Mouse (Mus musculus) cerebellum, adult 9-10 months (tissue): Measurements from ENCODE around the gene Cep112.

Source experiments
- DNase-seq: peaks from one replicate; pipeline ENCODE4 v3.0.0; 2022

The Cep112 gene

GRCm38 (mm10) chr11:108881662-108882061 lies 456.7 kb downstream of the Cep112 start:
- DNase-seq, result no peak

DNA sequence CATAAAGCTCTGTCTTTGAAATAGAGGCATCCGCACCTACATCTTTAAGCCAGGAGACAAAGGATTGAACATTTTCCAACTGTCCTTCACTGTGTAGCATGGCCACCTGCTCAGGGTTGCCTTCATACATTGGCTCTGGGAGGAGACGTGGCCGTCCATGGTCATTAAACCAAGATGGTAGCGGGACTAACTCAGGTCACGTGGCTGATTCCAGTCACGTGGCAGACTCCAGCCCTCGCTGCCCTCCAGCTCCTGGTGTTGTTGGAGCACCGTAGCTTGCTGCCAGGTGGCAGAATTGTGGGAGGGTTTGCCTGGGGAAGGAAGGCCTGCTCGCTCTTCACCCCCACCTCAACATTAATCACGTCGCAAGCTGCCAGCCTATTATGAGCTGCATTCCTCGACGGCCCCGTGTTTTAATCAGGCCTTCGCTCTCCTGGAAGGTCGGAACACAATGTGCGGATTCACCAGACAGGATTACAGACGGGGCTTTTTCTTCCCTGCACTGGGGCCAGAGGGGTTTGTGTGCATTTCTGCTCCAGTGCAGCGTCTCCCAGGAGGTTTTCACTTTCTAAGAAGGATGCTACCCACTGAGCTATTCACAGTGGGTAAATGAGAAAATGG lies 460.4 kb downstream of the Cep112 start:
- no peak for DNase-seq

DNA sequence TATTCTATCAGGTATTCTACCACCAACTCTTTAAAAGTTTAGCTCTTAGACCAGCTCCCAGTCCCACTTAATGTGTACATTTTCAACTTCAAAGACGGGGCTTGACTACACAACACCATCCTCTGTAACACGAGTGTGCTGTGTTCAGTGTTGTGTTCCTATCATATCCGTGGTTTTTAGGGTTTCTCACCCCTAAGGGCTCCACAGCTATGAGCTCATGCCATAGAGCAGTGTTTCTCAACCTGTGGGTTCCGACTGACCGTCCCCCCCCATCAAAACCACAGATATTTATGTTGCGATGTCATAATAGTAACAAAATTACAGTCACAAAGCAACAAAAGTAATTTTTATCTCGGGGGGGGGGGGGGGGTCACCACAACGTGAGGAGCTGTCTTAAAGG lies 461.1 kb downstream of the Cep112 start:
- DNase-seq, result no peak

DNA sequence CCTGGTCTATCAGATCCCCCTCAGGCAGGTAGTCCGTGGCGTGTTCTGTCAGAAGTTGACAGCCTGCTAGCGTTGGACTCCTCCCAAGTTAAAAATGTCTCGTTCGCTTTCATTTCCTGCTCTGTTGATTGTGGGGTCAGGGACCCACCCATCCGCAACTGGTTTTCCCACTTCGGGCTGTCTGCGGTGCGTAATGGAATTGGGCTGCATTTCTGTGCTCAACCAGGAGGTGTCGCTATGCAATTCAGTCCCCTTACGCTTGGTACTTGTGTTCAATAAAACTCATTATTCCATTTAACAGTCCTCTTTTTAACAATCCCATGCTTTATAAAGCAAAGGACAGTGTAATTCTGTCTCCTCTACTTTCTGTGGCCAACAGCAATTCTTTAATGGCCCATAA lies 464.1 kb downstream of the Cep112 start:
- DNase-seq, result no peak

DNA sequence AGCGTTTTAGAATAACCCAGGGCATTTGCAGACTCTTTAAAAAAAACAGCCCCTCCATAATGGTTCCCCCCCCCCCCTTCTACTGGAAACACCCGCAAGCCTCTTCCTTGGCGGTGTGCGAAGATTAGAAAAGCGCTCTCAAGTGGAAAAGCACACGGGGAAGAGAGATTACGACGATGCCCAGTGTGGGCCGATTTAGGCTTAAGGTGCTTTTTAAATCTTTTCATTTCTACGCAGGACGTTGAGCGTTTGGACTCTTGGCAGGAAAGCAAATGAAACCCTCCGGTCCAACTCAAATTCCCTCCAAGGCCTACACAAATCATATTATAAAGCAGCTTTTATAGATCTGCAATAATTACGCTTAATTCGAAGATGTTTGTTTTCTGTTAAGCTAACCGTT lies 465.6 kb downstream of the Cep112 start:
- DNase-seq, result no peak

- DNase-seq, result no peak
Observed at GRCm38 (mm10) chr11:108891111-108891870, 466.3 kb downstream of the Cep112 start.

GRCm38 (mm10) chr11:108891871-108892380 lies 466.9 kb downstream of the Cep112 start:
- no peak for DNase-seq

- DNase-seq, result no peak
Observed at GRCm38 (mm10) chr11:108892406-108892805, 467.4 kb downstream of the Cep112 start.

- no peak for DNase-seq
Observed at GRCm38 (mm10) chr11:108893232-108893790, 468.3 kb downstream of the Cep112 start.

DNA sequence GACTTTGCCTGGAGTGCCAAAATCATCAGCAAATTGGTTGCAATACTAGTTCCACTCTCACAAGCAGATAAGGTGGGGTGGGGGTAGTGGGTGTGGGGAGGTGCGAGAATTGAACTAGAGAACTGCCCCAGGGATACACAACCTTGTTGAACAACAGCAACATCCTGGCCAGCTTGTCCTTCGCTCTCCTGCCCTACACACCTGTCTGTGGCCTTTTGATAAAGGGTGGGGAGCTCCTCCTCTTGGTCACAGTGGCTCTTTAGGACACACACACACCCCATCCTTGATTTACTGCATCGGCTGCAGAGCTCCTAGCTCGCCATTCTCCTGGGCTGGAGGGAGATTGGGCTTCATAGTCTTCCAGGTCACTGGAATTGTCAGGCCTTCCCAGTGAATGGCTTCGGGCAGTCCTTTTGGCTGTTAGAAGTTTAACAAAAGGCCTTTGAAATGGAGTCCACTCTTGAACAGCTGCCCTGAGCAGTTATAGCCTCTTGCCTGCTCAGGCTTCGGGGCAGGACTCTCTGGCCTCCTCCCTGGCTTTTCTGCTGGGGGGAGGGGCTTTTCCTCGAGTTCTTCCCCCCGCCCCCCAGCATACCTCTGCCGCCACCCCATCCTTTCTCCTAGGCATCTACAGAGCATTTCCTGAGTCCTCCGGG lies 469.0 kb downstream of the Cep112 start:
- no peak for DNase-seq

DNA sequence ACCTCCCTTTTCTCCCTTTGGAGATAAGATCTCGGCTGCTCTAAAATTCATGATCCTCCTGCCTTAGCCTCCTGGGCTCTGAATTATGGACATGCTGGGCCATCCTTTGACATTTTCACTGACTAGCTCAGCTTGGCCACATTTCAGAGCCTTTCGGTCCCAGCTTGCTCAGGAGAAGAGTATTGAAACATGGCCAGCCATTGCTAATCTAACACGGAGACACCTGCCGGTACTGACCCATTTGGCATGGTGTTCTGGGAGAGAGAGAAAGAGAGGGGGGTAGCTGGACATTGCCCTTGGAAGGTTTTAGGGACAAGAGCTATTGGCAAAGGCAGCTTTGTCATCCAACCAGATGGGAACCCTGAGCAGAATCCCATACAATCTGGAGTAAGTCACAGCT lies 472.0 kb downstream of the Cep112 start:
- peak; percentile 89 for DNase-seq

GRCm38 (mm10) chr11:108898063-108898462 lies 473.1 kb downstream of the Cep112 start:
- DNase-seq, result no peak

DNA sequence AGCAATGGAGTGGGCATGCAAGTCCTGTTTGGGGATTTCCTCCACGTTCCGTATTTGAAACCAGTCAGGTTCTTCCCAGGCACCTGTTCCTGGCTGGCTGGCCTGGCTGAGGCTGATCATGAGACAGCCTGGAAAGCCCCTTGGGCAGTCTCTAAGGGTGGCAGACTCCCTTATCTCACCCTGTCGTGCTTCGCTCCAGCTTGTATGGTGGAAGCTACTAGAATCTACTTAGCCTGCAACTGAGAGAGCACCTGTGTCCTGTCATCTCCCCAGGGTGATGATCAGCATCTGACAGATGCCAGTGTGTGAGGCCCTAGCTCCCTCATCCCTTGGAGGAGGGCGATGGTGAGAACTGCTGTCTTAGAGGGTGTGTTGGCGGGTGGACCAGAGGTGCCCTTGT lies 473.5 kb downstream of the Cep112 start:
- no peak for DNase-seq

DNA sequence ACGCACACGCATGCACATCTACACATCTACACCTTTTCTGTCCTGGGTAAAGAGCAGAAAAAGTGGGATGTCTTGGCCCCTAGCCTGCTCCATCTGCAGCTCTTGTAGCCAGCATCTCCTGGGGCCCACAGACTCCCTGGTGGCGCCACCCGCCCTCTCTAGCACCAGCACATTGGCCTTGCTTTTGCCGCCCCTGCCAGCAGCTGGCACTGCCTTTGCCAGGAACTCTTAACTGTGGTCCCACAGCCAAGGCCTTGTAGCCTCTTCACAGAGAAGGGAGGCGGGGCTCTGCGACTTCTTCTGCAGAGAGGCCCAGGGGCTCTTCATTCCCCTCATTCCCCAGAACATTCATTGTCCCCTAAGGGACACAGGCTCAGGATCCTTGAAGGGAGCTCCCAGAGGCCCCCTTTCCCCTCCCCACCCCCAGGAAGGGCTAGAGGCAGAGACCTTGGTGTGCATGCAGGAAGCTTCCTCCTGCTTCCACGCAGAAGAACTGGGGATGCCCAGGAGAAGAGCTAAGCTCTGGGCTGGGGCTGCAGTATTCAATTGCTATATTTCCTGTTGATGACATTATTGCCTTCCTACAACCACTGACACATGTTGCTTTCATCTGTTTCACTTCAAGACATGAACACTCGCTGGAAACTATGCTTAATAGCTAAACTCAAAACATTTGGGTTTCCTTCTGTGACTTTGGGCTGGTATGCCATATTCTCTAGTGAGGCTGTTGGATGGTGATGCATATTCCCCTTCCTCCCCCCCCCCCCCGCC lies 475.9 kb downstream of the Cep112 start:
- DNase-seq, result no peak

DNA sequence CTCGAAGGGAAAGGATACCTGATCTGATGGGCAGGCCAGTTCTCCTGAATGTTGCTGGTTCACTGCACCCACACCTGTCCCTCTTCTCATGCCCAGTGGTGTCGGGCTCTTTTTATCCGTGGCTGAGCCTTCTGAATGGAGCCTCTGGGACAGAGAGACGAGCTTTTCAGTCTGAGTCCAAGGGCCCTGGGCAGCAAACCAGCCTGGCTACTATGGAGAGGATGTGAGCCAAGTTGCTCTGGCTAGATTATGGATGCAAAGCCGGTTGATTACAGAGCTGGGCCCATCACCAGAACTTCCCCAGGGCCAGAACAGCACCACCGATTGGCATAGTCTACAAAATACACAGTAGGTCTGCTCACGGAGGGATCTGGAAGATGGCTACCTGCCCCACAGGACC lies 476.7 kb downstream of the Cep112 start:
- no peak for DNase-seq

GRCm38 (mm10) chr11:108902303-108902702 lies 477.3 kb downstream of the Cep112 start:
- no peak for DNase-seq

- DNase-seq, result no peak
Observed at GRCm38 (mm10) chr11:108906590-108907254, 481.7 kb downstream of the Cep112 start.

DNA sequence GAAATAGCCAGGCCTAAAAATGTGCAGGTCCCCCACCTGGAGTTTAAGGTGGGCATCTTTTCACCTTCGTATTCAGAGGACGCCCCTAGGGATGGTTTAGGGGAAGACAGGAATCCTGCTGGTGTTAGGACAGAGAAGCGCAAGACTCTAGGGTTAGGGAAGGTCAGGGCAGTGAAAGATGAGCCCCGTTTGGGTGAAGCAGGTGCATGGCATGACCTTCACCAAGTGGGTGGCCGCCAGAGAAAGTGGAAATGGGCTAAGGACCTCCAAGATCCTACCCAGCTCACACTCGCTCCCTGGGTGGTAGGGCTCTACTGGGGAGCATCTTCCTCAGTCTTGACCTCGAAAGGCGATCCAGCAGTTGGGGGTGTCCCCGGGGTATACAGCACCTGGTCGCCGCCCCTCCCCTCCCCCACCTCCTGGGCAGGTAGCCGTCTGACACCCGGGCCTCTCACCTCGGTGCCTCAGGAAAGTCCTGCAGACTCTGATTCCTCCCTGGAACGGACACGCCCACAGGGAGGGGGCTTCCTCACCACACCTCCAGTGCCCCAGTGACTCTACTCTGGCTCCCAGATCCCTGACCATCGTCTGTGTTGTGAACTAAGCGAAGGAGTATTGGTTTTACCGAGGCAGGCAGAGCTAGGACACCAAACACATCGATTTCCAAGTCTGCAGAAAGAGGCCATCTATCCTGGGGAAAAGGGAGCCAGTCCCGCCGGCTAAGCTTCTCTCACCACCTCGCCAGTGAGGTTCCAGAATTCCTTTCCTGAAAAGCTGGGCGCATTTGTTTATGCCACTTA lies 484.6 kb downstream of the Cep112 start:
- no peak for DNase-seq
